Mouse (Mus musculus) ovary, postnatal 10 days (tissue): ENCODE measurements around the gene Gm21149.
"Not testable (repeated sequence)": the region's sequence is repeated elsewhere in the genome, so short reads cannot be mapped to it uniquely, and the experiment has no call there.

ENCODE experiments used
- DNase-seq: peaks from one replicate; pipeline ENCODE4 v3.0.0; 2022; ENCODE audit warnings: low spot score

The Gm21149 gene

GRCm38 (mm10) chr5:15476423-15476822 lies at the start of gene Gm21149:
TSS of gene Gm21149 (minus strand) at chr5:15476523.
- DNase-seq: not testable (repeated sequence)

GRCm38 (mm10) chr5:15522470-15522869 lies 46.1 kb upstream of the Gm21149 start:
- DNase-seq: not testable (repeated sequence)

- DNase-seq: not testable (repeated sequence)
Observed at GRCm38 (mm10) chr5:15522028-15522427, 45.7 kb upstream of the Gm21149 start.

- DNase-seq: not testable (repeated sequence)
Observed at GRCm38 (mm10) chr5:15520418-15520817, 44.1 kb upstream of the Gm21149 start.

DNA sequence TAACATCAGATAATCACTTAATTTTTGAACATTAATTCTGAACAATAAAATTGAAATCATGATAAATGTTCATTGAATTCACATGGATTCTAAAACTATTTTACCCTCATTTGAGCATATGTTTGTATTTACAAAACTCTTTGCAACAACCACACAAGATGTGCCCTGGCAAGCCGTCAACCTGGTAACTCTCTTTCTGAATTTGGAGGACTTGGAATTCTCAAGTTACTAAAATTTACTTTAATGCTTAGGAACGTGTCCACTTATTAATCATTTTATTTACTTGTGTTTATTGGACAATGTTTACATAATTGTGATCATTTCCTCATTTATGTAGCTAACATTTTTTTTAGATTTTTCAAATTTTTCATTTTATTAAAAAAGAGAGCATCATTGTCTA lies 40.8 kb upstream of the Gm21149 start:
- DNase-seq: not testable (repeated sequence)

DNA sequence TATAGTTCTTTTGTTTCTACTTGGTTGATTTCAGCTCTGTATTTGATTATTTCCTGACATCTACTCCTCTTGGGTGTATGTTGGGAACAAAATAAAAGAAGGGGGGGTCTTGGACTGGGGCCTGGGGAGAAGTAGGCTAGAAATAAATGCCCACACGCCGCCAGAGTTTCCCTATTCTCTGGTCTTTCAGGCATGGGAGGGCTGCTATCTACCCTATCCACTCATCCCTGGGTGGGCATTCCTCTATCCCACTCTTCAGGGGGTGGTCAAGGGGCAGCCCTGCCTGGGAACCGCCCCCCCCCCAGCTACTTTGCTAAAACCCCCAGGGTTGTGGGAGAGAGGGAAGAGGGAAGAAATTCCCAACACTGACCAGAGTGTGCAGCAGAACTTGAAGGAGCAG lies 35.9 kb upstream of the Gm21149 start:
- DNase-seq: not testable (repeated sequence)

GRCm38 (mm10) chr5:15509911-15510310 lies 33.6 kb upstream of the Gm21149 start:
- DNase-seq: not testable (repeated sequence)

- DNase-seq: not testable (repeated sequence)
Observed at GRCm38 (mm10) chr5:15508460-15509451, 32.4 kb upstream of the Gm21149 start.

- not testable (repeated sequence) for DNase-seq
Observed at GRCm38 (mm10) chr5:15507757-15508459, 31.6 kb upstream of the Gm21149 start.

GRCm38 (mm10) chr5:15507309-15507619 lies 30.9 kb upstream of the Gm21149 start:
- DNase-seq: no peak

- no peak for DNase-seq
Observed at GRCm38 (mm10) chr5:15506575-15507308, 30.4 kb upstream of the Gm21149 start.

DNA sequence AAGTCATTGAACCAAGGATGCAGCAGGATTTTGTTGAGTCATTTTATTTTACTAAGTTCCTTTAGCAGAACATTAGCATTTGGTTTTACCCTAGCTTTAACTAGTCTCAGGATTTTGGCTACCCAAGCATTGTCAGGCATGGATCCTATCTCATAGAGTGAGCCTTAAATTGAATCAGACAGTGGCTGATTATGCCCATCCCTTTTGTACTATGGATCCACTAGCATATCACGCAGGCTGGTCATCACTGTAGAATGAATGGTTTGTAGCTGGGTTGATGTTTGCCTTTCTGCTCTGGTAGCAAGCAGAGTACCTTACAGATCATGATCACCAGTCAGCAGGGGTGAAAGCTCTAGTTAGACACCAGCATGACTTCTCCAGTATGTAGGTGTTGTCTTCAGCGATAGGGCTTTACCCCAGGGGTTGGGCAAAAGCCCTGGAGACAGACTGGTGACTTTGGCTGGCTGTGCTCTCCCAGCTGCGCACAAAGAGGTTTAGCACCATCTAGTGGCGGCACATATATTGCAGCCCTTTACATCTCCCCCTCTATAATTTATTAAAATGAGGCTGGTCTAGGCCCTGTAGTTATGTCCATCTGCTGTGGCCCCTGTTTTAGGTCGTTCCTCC lies 22.6 kb upstream of the Gm21149 start:
- not testable (repeated sequence) for DNase-seq

DNA sequence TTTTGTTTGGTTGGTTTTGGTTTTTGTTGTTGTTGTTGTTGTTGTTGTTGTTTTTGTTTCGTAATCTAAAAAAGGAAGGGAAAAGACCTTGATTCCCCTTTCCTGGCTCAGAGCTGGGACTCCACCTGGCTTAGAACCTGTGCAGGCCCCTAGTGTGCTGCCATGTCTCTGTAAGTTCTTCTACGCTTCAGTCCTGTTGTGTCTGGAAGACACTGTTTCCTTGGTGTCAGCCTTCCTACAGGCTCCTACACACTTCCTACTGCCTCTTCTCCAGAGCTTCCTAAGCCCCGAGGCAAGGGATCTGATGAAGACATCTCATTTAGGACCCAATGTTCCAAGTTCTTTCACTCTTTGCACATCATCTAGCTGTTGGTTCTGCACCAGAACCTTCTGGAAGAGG lies 22.0 kb upstream of the Gm21149 start:
- not testable (repeated sequence) for DNase-seq

- DNase-seq: not testable (repeated sequence)
Observed at GRCm38 (mm10) chr5:15490934-15491333, 14.6 kb upstream of the Gm21149 start.

- no peak for DNase-seq
Observed at GRCm38 (mm10) chr5:15488743-15489142, 12.4 kb upstream of the Gm21149 start.

GRCm38 (mm10) chr5:15484616-15485015 lies 8.3 kb upstream of the Gm21149 start:
- DNase-seq: not testable (repeated sequence)

- not testable (repeated sequence) for DNase-seq
Observed at GRCm38 (mm10) chr5:15483576-15483975, 7.3 kb upstream of the Gm21149 start.

GRCm38 (mm10) chr5:15482815-15483214 lies 6.5 kb upstream of the Gm21149 start:
- not testable (repeated sequence) for DNase-seq

DNA sequence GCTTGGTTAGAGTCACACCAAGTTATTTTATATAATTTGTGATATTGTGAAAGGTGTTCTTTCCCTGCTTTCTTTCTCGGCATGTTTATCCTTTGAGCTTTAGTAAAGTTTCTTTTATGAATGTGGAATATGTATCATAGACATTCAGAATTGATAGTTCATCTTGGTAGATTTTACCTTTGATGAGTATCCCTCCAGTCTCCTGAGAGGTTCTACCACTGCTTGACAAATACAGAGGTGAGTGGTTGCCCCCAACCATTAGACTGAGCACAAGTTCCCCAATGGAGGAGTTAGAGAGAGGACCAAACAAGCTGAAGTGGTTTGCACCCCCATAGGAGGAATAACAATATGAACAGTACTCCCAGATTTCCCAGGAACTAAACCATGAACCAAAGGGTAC lies 6.2 kb downstream of the Gm21149 start:
- not testable (repeated sequence) for DNase-seq

DNA sequence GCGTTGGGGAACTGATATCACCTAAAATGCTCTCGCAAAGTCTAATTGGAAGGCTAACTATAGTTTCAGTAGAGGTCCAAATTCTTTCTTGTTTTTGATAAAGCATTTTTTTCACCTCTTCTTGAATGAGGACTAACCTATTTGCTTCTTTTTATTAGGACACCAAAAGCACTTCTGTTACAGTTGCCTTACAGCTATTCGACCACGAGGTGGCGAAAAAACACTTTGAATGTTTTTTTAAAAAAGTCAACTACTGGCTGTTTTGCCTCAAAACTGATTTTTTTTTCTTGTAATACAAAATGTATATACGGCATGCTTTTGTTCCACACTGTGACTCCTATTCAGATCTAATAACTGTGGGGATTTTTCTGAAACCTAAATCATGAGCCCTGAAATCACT lies 8.6 kb downstream of the Gm21149 start:
- DNase-seq: not testable (repeated sequence)

- DNase-seq: not testable (repeated sequence)
Observed at GRCm38 (mm10) chr5:15466218-15466617, 10.1 kb downstream of the Gm21149 start.

DNA sequence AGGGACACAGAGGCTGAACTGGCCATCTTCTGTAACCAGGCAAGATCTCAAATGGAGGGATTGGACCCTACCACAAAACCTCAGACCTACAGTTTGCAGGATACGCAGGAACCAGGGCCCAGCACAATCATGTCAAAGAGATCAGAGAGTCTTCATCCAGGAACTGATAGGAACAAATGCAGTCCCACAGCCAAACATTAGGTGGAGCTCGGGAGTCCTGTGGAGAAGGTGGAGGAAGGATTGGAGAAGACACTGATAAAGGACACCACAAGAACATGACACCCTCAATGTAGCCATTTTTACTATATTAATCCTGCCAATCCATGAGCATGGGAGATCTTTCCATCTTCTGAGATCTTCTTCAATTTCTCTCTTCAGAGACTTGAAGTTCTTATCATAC lies 12.8 kb downstream of the Gm21149 start:
- DNase-seq: not testable (repeated sequence)
